Mouse (Mus musculus) liver, embryonic 11.5 days (tissue): ENCODE results near the gene Kif2a. TPM values are rescaled to one million over a fixed set of nuclear protein-coding genes. Genes with fewer than 3 reads are reported as not detected.

Source experiments
- ATAC-seq: fragments of 200-750 bp; cut with Nextera tagmentation; replicated peaks from 2 replicates; pipeline ENCODE4 v1.8.0; 2017; ENCODE audit warnings: moderate number of reproducible peaks, mild to moderate bottlenecking, moderate TSS enrichment, moderate library complexity; ENCODE audit not compliant: low FRiP score
- DNase-seq: peaks from one replicate; pipeline ENCODE4 v3.0.0-alpha.2; 2017; ENCODE audit warnings: low spot score
- H3K27ac ChIP-seq: fragments of 300-500 bp; sonication (generic); 2 replicates; pipeline ENCODE4 v1.5.1; 2014; ENCODE audit warnings: mild to moderate bottlenecking, low read depth, low read length, control low read depth
- H3K27me3 ChIP-seq: fragments of 300-500 bp; sonication (generic); replicated peaks from 2 replicates; pipeline ENCODE4 v1.6.1; 2014; ENCODE audit warnings: low read length, mixed read lengths; ENCODE audit not compliant: control insufficient read depth, insufficient read depth
- H3K36me3 ChIP-seq: fragments of 300-500 bp; sonication (generic); 2 replicates; pipeline ENCODE4 v1.6.1; 2014; ENCODE audit warnings: mild to moderate bottlenecking, low read length, moderate library complexity, mixed read lengths; ENCODE audit not compliant: control insufficient read depth, insufficient read depth
- H3K4me1 ChIP-seq: fragments of 300-500 bp; sonication (generic); replicated peaks from 2 replicates; pipeline ENCODE4 v1.6.1; 2014; ENCODE audit warnings: low read length, mixed read lengths; ENCODE audit not compliant: control insufficient read depth, insufficient read depth
- H3K4me2 ChIP-seq: fragments of 300-500 bp; sonication (generic); 2 replicates; pipeline ENCODE4 v1.6.1; 2014; ENCODE audit warnings: mild to moderate bottlenecking, control low read depth, moderate library complexity
- H3K4me3 ChIP-seq: fragments of 300-500 bp; sonication (generic); 2 replicates; pipeline ENCODE4 v1.5.1; 2014; ENCODE audit warnings: low read depth, low read length, control low read depth
- H3K9ac ChIP-seq: fragments of 300-500 bp; sonication (generic); 2 replicates; pipeline ENCODE4 v1.6.1; 2014; ENCODE audit warnings: low read depth, low read length, control low read depth
- H3K9me3 ChIP-seq: fragments of 300-500 bp; sonication (generic); 2 replicates; pipeline ENCODE4 v1.6.1; 2016; ENCODE audit warnings: low read length, inconsistent platforms, mixed read lengths; ENCODE audit not compliant: control insufficient read depth
- WGBS: fragments of 180-500 bp; shearing (Covaris S2); extraction: QIAGEN DNeasy Blood & Tissue Kit; methylation state at CpG from one replicate; pipeline ENCODE4 v1.1.7; 2014; 5-methylcytosine and 5-hydroxymethylcytosine counted together
- polyA plus RNA-seq: library from polyadenylated mRNA; unstranded; fragments of >200 nt; fragmentation: Nextera tagmentation; extraction: Ambion mirVana; gene quantifications from 2 replicates; pipeline ENCODE4 v1.2.1, GENCODE M21; 2014

The Kif2a gene
- polyA plus RNA-seq, 1 experiment from 2014 or later = 22.0 TPM

DNA sequence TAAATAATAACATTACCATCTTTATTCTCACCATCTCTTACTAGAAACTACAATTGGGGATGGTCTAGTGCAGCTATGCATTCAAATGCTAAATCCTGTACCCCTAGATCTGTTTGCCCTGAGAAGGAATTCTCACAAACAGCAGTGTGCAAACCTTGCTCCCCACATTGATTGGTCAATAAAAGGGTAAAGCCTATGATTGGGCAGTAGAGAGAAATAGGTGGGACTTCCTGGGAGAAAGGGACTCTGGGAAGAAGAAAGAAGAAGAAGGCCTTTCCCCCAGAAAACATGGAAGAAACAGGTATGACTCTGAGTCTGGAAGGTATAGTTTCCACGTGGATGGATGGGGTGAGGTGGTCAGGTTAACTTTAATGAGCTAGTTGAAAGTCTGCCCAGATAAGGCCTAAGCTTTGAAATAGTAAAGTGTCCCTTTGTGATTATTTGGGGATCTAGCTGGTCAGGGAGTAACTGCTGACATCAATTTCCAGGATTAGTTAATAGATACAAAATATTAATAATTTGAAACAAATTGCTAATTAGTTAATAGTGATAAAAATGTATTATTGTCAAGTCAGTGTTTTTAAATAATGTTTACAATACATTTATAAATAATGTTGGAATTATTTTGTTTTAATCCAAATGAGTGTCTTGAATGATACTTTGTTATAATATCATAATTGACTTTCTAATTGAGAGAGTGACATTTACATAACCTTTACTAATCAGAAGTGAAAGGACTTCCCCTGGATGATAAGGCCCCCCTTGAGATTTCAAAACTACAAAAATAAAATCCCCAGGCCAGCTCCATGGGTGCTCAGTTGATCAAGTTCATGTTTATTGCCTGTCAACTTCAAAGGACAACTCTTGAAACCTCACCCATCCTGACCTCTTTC, 12.3 kb upstream of the Kif2a start:
- DNase-seq (no peak), ATAC-seq (peak; percentile 54; the same call in 1 of the 2 replicates)
- Histone ChIP-seq H3K27ac (no peak overlapping the region), H3K9me3 (no peaks in the 10 kb centered on the region), H3K9ac (no peak overlapping the region), H3K4me1 (0 out of 2 replicates have a peak, but pooled peaks cover 5% of the 10 kb centered on the region), H3K4me3 (no peak overlapping the region), H3K27me3 (no peaks in the 10 kb centered on the region), H3K36me3 (no peaks in the 10 kb centered on the region), H3K4me2 (0 out of 2 replicates have a peak overlapping the region, but pooled peaks have one; percentile 2)
- 51% methylated on average over 1 of the region's 1 CpGs for WGBS

DNA sequence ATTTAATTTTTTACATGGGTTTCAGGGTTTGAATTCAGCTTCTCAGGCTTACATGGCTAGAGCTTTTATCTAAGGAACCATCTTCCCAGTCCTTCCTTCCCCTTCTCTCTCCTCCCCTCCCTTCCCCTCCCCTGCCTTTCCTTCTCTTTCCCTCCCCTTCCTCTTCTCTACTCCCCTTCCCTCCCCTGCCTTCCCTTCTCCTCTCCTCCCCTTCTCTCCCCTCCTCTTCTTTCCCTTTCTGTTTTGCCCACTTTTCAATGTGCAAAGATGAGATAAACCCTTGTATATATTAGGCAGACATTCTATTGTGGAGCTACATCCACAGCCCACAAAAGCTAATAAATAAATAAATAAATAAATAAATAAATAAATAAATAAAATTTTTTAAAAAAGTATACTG, 9.3 kb upstream of the Kif2a start:
- no peaks in the 10 kb centered on the region for H3K36me3 ChIP-seq
- H3K4me2 ChIP-seq = no peak overlapping the region
- H3K4me1 ChIP-seq = 0 out of 2 replicates have a peak, but pooled peaks cover 3% of the 10 kb centered on the region
- ATAC-seq (no peak), DNase-seq (no peak)
- no peak overlapping the region for H3K9ac ChIP-seq
- no peak overlapping the region for H3K4me3 ChIP-seq
- no peak overlapping the region for H3K27ac ChIP-seq
- no peaks in the 10 kb centered on the region for H3K27me3 ChIP-seq
- no peaks in the 10 kb centered on the region for H3K9me3 ChIP-seq

DNA sequence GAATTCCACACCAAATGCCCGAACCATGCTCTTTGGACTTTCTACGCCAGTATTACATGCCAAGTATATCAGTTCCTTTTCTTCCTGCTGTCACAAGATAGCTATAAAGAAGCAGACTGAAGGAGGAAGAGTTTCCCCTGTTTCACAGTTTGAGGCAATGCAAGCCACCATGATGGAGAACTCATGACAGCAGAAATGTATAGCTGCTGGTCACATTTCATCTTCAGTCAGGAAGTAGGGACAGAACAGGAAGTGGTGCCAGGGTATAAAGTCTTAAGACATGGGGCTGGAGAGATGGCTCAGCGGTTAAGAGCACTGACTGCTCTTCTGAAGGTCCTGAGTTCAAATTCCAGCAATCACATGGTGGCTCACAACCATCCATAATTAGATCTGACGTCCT, 5.3 kb upstream of the Kif2a start:
- WGBS = 73% methylated on average over 4 of the region's 4 CpGs
- ATAC-seq = no peak
- H3K36me3 ChIP-seq = no peaks in the 10 kb centered on the region

DNA sequence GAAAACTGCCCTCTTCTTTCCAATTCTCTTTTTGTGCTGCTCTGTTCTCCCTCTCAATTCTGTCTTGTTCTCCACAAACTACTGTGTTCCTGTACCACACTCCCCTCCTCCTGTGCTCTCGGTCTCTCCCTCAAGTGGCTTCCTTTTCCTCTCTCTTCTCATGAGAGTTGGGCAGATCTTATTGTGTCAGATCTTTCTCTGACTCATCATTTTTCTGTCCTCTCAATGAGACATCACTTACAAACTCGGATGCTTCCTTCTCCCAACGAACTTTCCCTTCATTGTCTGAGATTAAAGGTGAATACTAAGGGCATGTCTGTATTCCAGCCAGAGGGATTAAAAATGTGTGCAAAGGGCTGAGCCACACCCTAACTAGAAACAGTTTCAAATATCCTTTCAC, 3.7 kb upstream of the Kif2a start:
- ATAC-seq (no peak), DNase-seq (no peak)
- Histone ChIP-seq H3K4me3 (no peak overlapping the region), H3K36me3 (no peaks in the 10 kb centered on the region), H3K27me3 (no peaks in the 10 kb centered on the region), H3K27ac (peak overlapping the region; percentile 8; the same call in 1 of the 2 replicates), H3K9ac (no peak overlapping the region), H3K9me3 (no peaks in the 10 kb centered on the region), H3K4me1 (peaks cover 5% of the 10 kb centered on the region; the same call in 1 of the 2 replicates), H3K4me2 (no peak overlapping the region)
- 42% methylated on average over 3 of the region's 3 CpGs for WGBS

More for the DNA sequence above, 5.3 kb upstream of the Kif2a start:
- DNase-seq = no peak
- no peak overlapping the region for H3K4me3 ChIP-seq
- H3K9me3 ChIP-seq = no peaks in the 10 kb centered on the region
- no peak overlapping the region for H3K27ac ChIP-seq
- H3K27me3 ChIP-seq = no peaks in the 10 kb centered on the region
- no peak overlapping the region for H3K9ac ChIP-seq
- no peak overlapping the region for H3K4me2 ChIP-seq
- H3K4me1 ChIP-seq = peaks cover 3% of the 10 kb centered on the region; the same call in 1 of the 2 replicates

DNA sequence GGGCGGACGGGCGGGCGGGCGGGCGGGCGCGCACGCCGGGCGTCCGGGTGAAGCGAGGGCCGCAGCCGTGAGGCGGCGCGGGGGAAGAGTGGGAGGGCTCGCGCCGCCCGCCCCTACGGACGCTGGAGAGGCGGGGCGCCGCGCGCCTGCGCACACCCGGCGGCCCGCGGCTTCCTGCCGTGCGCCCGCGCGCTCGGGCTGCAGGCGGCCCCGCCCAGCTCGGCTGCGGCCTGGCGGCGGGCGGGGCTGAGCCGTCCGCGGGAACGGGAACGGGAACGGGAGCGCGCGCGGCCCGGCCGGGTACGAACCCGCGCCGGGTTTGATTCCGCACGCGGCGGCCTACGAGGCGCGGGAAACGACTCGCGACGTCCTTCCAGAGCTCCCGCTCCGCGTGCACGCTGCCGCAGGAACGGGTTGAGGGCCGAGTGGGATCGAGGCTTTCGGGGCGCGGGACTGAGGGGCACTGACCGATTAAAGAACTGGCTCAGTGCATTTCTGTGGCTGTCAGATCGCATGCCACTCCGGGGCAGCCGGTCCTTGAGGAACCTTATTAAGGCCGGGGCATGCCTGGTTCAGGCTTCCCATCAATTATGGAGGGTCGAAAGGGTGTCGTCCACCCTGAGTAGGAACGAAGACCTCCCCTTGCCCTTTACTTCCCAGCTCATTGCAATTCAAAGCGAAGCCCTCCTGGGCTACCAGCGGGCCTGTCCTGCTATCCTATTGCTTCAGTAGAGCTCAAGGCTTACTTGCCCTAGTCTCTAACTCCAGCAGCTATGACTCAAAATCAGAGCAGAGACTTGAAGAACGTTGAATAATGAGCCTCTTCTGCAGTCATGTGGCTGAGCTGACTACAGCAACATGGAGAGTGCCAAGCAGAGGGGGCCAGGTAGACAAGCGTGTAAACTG, 593 bp upstream of the Kif2a start:
- H3K4me2 ChIP-seq = peak overlapping the region; percentile 92
- H3K4me3 ChIP-seq = peak overlapping the region; percentile 98
- H3K9ac ChIP-seq = peak overlapping the region; percentile 96
- H3K4me1 ChIP-seq = peaks cover 26% of the 10 kb centered on the region
- DNase-seq (peak; percentile 78), ATAC-seq (peak; percentile 94)
- H3K9me3 ChIP-seq = no peaks in the 10 kb centered on the region
- WGBS = 2% methylated on average over 81 of the region's 97 CpGs
- no peaks in the 10 kb centered on the region for H3K36me3 ChIP-seq
- no peaks in the 10 kb centered on the region for H3K27me3 ChIP-seq
- peak overlapping the region; percentile 93 for H3K27ac ChIP-seq

DNA sequence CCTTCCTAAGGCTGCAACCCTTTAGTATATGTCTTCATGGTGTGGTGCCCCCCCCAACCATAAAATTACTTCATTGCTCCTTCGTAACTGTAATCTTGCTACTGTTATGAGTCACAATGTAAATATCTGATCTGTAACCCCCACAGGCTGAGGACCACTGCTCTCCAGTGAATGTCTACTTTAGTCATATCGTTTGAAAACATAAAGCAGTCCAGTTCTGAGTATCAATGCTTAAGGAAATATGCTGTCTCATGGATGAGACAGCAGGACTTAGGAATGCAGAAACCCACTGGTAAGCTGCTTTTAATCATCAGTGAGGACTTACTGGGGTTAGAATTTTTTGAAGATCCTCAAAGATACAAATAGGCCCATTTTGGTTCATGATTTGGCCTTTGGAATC, 2.5 kb downstream of the Kif2a start:
- Histone ChIP-seq H3K4me2 (peak overlapping the region; percentile 48), H3K9ac (peak overlapping the region; percentile 25; the same call in 1 of the 2 replicates)

DNA sequence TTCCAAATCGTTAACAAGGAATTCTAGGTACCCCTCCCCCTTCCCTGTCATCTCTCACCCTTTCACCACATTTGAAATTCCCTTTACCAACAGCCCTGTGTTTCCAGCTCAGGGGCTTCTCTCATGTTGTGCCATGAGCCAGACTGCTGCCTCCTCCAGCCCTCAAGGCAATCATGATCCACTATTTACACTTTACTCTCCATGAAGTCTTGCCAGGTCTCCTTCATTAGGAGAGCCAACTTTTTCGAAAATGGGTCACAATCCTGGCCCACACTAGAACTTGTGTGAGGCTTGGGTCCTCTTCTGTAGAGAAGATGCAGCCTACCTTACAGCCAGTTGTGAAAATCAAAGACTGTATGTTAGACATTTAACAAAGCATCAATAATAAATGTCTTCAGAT, 8.0 kb downstream of the Kif2a start:
- H3K27me3 ChIP-seq = no peaks in the 10 kb centered on the region
- peaks cover 33% of the 10 kb centered on the region for H3K4me1 ChIP-seq
- H3K4me3 ChIP-seq = no peak overlapping the region
- H3K9ac ChIP-seq = no peak overlapping the region
- no peaks in the 10 kb centered on the region for H3K9me3 ChIP-seq
- no peak overlapping the region for H3K4me2 ChIP-seq
- ATAC-seq (no peak), DNase-seq (no peak)
- WGBS = 72% methylated on average over 2 of the region's 2 CpGs
- no peaks in the 10 kb centered on the region; the same call in 1 of the 2 replicates for H3K36me3 ChIP-seq
- no peak overlapping the region for H3K27ac ChIP-seq

More for the DNA sequence above, 2.5 kb downstream of the Kif2a start:
- no peaks in the 10 kb centered on the region for H3K9me3 ChIP-seq
- peaks cover 29% of the 10 kb centered on the region for H3K4me1 ChIP-seq
- H3K36me3 ChIP-seq = no peaks in the 10 kb centered on the region; the same call in 1 of the 2 replicates
- DNase-seq (no peak), ATAC-seq (no peak)
- 52% methylated on average over 2 of the region's 2 CpGs for WGBS
- H3K27ac ChIP-seq = 0 out of 2 replicates have a peak overlapping the region, but pooled peaks have one; percentile 19
- H3K27me3 ChIP-seq = no peaks in the 10 kb centered on the region
- 0 out of 2 replicates have a peak overlapping the region, but pooled peaks have one; percentile 8 for H3K4me3 ChIP-seq

DNA sequence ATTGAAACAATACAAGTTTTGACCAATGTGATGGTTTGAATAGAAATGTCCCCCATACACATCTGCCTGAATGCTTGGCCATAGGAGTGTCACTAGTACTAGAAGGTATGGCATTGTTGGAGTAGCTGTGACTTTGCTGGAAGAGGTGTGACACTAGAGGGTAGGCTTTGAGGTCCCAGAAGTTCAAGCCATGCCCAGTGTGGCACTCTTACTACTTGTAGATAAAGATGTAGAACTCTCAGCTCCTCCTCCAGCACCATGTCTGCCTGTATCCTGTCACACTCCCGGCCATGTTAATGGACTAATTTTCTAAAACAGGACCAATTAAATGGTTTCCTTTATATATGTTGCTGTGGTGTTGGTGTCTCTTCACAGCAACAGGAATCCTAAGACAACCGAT, 10.3 kb downstream of the Kif2a start:
- DNase-seq (no peak), ATAC-seq (peak; percentile 39; the same call in 1 of the 2 replicates)
- Histone ChIP-seq H3K4me1 (peaks cover 32% of the 10 kb centered on the region), H3K27ac (no peak overlapping the region), H3K36me3 (no peaks in the 10 kb centered on the region), H3K4me2 (no peak overlapping the region), H3K4me3 (no peak overlapping the region), H3K9me3 (no peaks in the 10 kb centered on the region), H3K9ac (no peak overlapping the region), H3K27me3 (no peaks in the 10 kb centered on the region)
- WGBS = 77% methylated on average over 2 of the region's 2 CpGs
